Mouse (Mus musculus) gastrocnemius, adult 2 months (tissue): Measurements from ENCODE around the gene Spock2. TPM values are rescaled to one million over a fixed set of nuclear protein-coding genes. Genes with fewer than 3 reads are reported as not detected.
"Not testable (repeated sequence)": the region's sequence is repeated elsewhere in the genome, so short reads cannot be mapped to it uniquely, and the experiment has no call there.

Experiments
- DNase-seq: peaks from one replicate; pipeline ENCODE4 v3.0.0; 2022
- H3K27ac ChIP-seq: fragments of 200-600 bp; 2 replicates; pipeline ENCODE4 v1.8.1; 2022; ENCODE audit warnings: mild to moderate bottlenecking
- H3K4me3 ChIP-seq: fragments of 200-600 bp; 2 replicates; pipeline ENCODE4 v1.8.1; 2022; ENCODE audit warnings: mild to moderate bottlenecking, moderate library complexity
- CTCF ChIP-seq: fragments of 200-600 bp; IDR thresholded peaks from 2 replicates; pipeline ENCODE4 v1.8.1; 2022; ENCODE audit warnings: antibody characterized with exemption, mild to moderate bottlenecking, moderate library complexity
- intact Hi-C: fragments of 180-260 bp; cut with DNase I; formaldehyde crosslinking; loops from one replicate; pipeline ENCODE4 v1.15.1; 2025
- total RNA-seq, 2 experiments: library from RNA; stranded (reverse); gene quantifications; 2 replicates each; pipeline ENCODE4 v1.2.3; 2021

The Spock2 gene
- total RNA-seq, 2 experiments from 2014 or later = 6.1 to 6.5 TPM

GRCm38 (mm10) chr10:60113965-60114690 is 8.1 kb downstream of the Spock2 start:
- no peak overlapping the region for H3K4me3 ChIP-seq
- no peak for DNase-seq
- H3K27ac ChIP-seq = no peak overlapping the region
- TF ChIP-seq CTCF = no peak
- intact Hi-C loops = no loop called here

- Histone ChIP-seq H3K27ac (no peak overlapping the region), H3K4me3 (no peak overlapping the region)
- no peak for DNase-seq
- intact Hi-C loops = no loop called here
- TF ChIP-seq CTCF = no peak
Measured at GRCm38 (mm10) chr10:60115345-60116185, 9.5 kb downstream of the Spock2 start.

GRCm38 (mm10) chr10:60116997-60117396 is 11.0 kb downstream of the Spock2 start:
- intact Hi-C loops = no loop called here
- DNase-seq = no peak
- H3K27ac ChIP-seq = no peak overlapping the region
- TF ChIP-seq CTCF = no peak
- H3K4me3 ChIP-seq = no peak overlapping the region

- no peak for DNase-seq
- intact Hi-C loops = no loop called here
- no peak overlapping the region for H3K4me3 ChIP-seq
Measured at GRCm38 (mm10) chr10:60118464-60118863, 12.4 kb downstream of the Spock2 start.

GRCm38 (mm10) chr10:60120630-60121029 is 14.6 kb downstream of the Spock2 start:
- Histone ChIP-seq H3K4me3 (no peak overlapping the region), H3K27ac (no peak overlapping the region)
- no peak for TF ChIP-seq CTCF
- no peak for DNase-seq
- intact Hi-C loops = no loop called here

More at GRCm38 (mm10) chr10:60118464-60118863, 12.4 kb downstream of the Spock2 start:
- H3K27ac ChIP-seq = no peak overlapping the region
- TF ChIP-seq CTCF = no peak

GRCm38 (mm10) chr10:60124078-60124477 is 18.1 kb downstream of the Spock2 start:
- no peak overlapping the region for H3K27ac ChIP-seq
- no peak overlapping the region for H3K4me3 ChIP-seq
- peak; percentile 35 for DNase-seq
- TF ChIP-seq CTCF = peak; percentile 58
- intact Hi-C loops = no loop called here

GRCm38 (mm10) chr10:60125529-60126327 is 19.7 kb downstream of the Spock2 start:
- no peak overlapping the region for H3K4me3 ChIP-seq
- intact Hi-C loops = no loop called here
- DNase-seq = no peak
- no peak overlapping the region for H3K27ac ChIP-seq
- no peak for TF ChIP-seq CTCF

GRCm38 (mm10) chr10:60128287-60128686 is 22.3 kb downstream of the Spock2 start:
- Histone ChIP-seq H3K27ac (no peak overlapping the region), H3K4me3 (no peak overlapping the region)
- DNase-seq = no peak
- intact Hi-C loops = no loop called here
- no peak for TF ChIP-seq CTCF

GRCm38 (mm10) chr10:60130504-60130903 is 24.5 kb downstream of the Spock2 start:
- no peak overlapping the region for H3K4me3 ChIP-seq
- no peak for DNase-seq
- intact Hi-C loops = no loop called here
- no peak for TF ChIP-seq CTCF
- no peak overlapping the region for H3K27ac ChIP-seq

- intact Hi-C loops = no loop called here
- Histone ChIP-seq H3K27ac (no peak overlapping the region), H3K4me3 (no peak overlapping the region)
- DNase-seq = no peak
- no peak for TF ChIP-seq CTCF
Measured at GRCm38 (mm10) chr10:60133501-60133900, 27.5 kb downstream of the Spock2 start.

- intact Hi-C loops = no loop called here
- no peak for TF ChIP-seq CTCF
Measured at GRCm38 (mm10) chr10:60134201-60134600, 28.2 kb downstream of the Spock2 start.

GRCm38 (mm10) chr10:60136010-60136409 is 30.0 kb downstream of the Spock2 start:
- H3K27ac ChIP-seq, intact Hi-C loops, DNase-seq, H3K4me3 ChIP-seq: not testable (repeated sequence)

More at GRCm38 (mm10) chr10:60134201-60134600, 28.2 kb downstream of the Spock2 start:
- H3K27ac ChIP-seq = no peak overlapping the region
- no peak overlapping the region for H3K4me3 ChIP-seq
- DNase-seq = no peak

- no peak for TF ChIP-seq CTCF
- Histone ChIP-seq H3K4me3 (no peak overlapping the region), H3K27ac (no peak overlapping the region)
- intact Hi-C loops = no loop called here
- no peak for DNase-seq
Measured at GRCm38 (mm10) chr10:60136935-60137334, 30.9 kb downstream of the Spock2 start.
